Mouse (Mus musculus): ENCODE data around the gene Disc1. TPM values are rescaled to one million over a fixed set of nuclear protein-coding genes. Genes with fewer than 3 reads are reported as not detected.
A peak's percentile ranks its signal among the peaks of the same experiment; 100 is the strongest.

Disc1 gene
- polyA plus RNA-seq, 1 experiment from 2014 or later, result 1.6 TPM

- Histone ChIP-seq H3K4me3 (replicated peaks) (no peak overlapping the region), H3K4me1 (replicated peaks) (peaks cover 7% of the 10 kb centered on the region; the same call in 1 of the 2 replicates), H3K4me2 (replicated peaks) (no peak overlapping the region), H3K36me3 (no peaks in the 10 kb centered on the region), H3K27ac (peak overlapping the region; percentile 72), H3K27me3 (replicated peaks) (no peaks in the 10 kb centered on the region), H3K9ac (no peak overlapping the region), H3K9me3 (no peaks in the 10 kb centered on the region)
- WGBS, result 61% methylated on average over 5 of the region's 5 CpGs
- peak; percentile 67 for ATAC-seq
Observed at GRCm38 (mm10) chr8:125271357-125271756, 217.4 kb downstream of the Disc1 start.

- WGBS, result 53% methylated on average over 13 of the region's 13 CpGs
- Histone ChIP-seq H3K27me3 (replicated peaks) (no peaks in the 10 kb centered on the region), H3K27ac (peak overlapping the region; percentile 72), H3K4me2 (replicated peaks) (no peak overlapping the region; the same call in 1 of the 2 replicates), H3K9ac (no peak overlapping the region), H3K9me3 (no peaks in the 10 kb centered on the region), H3K36me3 (no peaks in the 10 kb centered on the region), H3K4me1 (replicated peaks) (peaks cover 7% of the 10 kb centered on the region; the same call in 1 of the 2 replicates), H3K4me3 (replicated peaks) (no peak overlapping the region)
- peak; percentile 82 for ATAC-seq
Observed at GRCm38 (mm10) chr8:125272089-125272866, 218.3 kb downstream of the Disc1 start.

- peaks cover 3% of the 10 kb centered on the region; the same call in 1 of the 2 replicates for H3K27me3 ChIP-seq (replicated peaks)
- no peaks in the 10 kb centered on the region for H3K36me3 ChIP-seq
- H3K4me1 ChIP-seq (replicated peaks), result no peaks in the 10 kb centered on the region
- no peak overlapping the region for H3K9ac ChIP-seq
- ATAC-seq, result no peak
- 33% methylated on average over 11 of the region's 11 CpGs for WGBS
- no peak overlapping the region for H3K4me2 ChIP-seq (replicated peaks)
- H3K9me3 ChIP-seq, result no peaks in the 10 kb centered on the region
- no peak overlapping the region for H3K4me3 ChIP-seq (replicated peaks)
- no peak overlapping the region for H3K27ac ChIP-seq
Observed at GRCm38 (mm10) chr8:125277071-125277682, 223.2 kb downstream of the Disc1 start.

DNA sequence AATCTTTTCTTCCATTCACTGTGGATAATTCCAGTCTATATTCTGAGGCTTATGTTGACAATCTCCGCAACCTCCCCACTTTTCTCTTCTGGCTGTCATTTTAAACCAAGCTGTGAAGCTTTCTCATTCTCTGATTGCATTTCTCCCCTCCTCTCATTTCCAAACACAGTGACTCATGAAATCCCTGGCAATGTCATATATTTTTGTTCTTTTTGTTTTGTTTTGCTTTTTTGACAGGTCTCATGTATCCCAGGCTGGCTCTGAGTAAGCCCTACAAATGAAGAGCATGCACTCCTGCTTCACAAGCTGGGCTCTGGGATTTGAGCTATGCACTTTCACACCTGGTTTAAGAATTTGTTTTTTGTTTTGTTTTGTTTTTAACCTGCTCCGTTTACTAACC lies 225.2 kb downstream of the Disc1 start:
- Histone ChIP-seq H3K4me2 (replicated peaks) (no peak overlapping the region), H3K4me1 (replicated peaks) (peaks cover 8% of the 10 kb centered on the region; the same call in 1 of the 2 replicates), H3K36me3 (no peaks in the 10 kb centered on the region), H3K27ac (no peak overlapping the region), H3K9ac (no peak overlapping the region), H3K9me3 (no peaks in the 10 kb centered on the region), H3K27me3 (replicated peaks) (peaks cover 3% of the 10 kb centered on the region; the same call in 1 of the 2 replicates), H3K4me3 (replicated peaks) (no peak overlapping the region)
- 91% methylated on average over 2 of the region's 2 CpGs for WGBS
- no peak for ATAC-seq

GRCm38 (mm10) chr8:125279892-125280291 lies 225.9 kb downstream of the Disc1 start:
- H3K4me1 ChIP-seq (replicated peaks), result peaks cover 8% of the 10 kb centered on the region; the same call in 1 of the 2 replicates
- no peak overlapping the region for H3K4me2 ChIP-seq (replicated peaks)
- H3K36me3 ChIP-seq, result no peaks in the 10 kb centered on the region
- H3K27me3 ChIP-seq (replicated peaks), result peaks cover 3% of the 10 kb centered on the region; the same call in 1 of the 2 replicates
- H3K9me3 ChIP-seq, result no peaks in the 10 kb centered on the region
- 88% methylated on average over 4 of the region's 4 CpGs for WGBS
- H3K27ac ChIP-seq, result no peak overlapping the region
- no peak for ATAC-seq
- no peak overlapping the region for H3K4me3 ChIP-seq (replicated peaks)
- no peak overlapping the region for H3K9ac ChIP-seq

- Histone ChIP-seq H3K27me3 (replicated peaks) (peaks cover 3% of the 10 kb centered on the region; the same call in 1 of the 2 replicates), H3K4me2 (replicated peaks) (no peak overlapping the region), H3K36me3 (no peaks in the 10 kb centered on the region), H3K27ac (no peak overlapping the region), H3K9me3 (no peaks in the 10 kb centered on the region), H3K4me1 (replicated peaks) (peaks cover 16% of the 10 kb centered on the region; the same call in 1 of the 2 replicates), H3K9ac (no peak overlapping the region), H3K4me3 (replicated peaks) (no peak overlapping the region)
- 32% methylated on average over 7 of the region's 7 CpGs for WGBS
- ATAC-seq, result no peak
Observed at GRCm38 (mm10) chr8:125282531-125282930, 228.5 kb downstream of the Disc1 start.

DNA sequence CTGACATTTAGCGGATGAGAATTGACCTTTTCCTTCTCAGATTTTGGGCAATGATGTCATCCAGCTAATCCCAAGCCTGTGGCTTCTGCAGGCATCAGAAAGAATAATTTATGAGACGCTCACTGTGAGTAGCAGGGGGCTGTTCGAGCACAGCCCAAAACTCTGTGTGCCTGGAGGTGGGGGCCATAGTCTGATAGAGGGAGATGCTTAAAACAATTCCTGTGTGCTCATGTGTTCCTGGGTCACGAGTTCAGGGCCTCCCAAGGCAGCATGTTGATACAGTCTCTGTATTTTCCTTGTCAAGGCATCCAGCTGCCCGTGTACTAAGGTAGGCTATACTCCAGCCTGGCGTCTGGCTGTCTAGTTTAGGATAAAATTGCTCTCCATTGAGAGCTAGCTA lies 229.5 kb downstream of the Disc1 start:
- no peak for ATAC-seq
- Histone ChIP-seq H3K27ac (no peak overlapping the region), H3K4me1 (replicated peaks) (peaks cover 22% of the 10 kb centered on the region), H3K4me3 (replicated peaks) (no peak overlapping the region), H3K27me3 (replicated peaks) (peaks cover 2% of the 10 kb centered on the region; the same call in 1 of the 2 replicates), H3K9ac (no peak overlapping the region), H3K4me2 (replicated peaks) (no peak overlapping the region), H3K36me3 (no peaks in the 10 kb centered on the region), H3K9me3 (no peaks in the 10 kb centered on the region)
- WGBS, result 68% methylated on average over 6 of the region's 6 CpGs

DNA sequence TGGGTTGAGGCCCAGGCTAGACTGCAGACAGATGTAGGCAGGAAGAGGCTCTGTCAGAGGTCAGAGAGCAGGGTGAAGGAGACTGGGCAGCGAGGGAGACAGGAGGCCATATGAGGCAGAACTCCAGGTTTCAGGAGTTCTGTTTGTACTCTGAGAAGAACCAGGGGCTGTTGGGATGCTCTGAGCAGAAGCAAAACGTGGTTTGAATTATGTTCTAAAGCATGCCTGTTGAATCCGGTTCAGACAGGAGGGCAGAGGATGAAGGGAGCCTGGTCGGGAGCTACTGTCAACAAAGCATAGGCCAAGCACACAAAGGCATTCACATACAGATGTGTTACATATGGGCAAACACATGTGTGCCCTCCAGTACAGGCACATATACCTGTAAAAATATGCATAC lies 230.9 kb downstream of the Disc1 start:
- ATAC-seq, result no peak
- 44% methylated on average over 4 of the region's 4 CpGs for WGBS

DNA sequence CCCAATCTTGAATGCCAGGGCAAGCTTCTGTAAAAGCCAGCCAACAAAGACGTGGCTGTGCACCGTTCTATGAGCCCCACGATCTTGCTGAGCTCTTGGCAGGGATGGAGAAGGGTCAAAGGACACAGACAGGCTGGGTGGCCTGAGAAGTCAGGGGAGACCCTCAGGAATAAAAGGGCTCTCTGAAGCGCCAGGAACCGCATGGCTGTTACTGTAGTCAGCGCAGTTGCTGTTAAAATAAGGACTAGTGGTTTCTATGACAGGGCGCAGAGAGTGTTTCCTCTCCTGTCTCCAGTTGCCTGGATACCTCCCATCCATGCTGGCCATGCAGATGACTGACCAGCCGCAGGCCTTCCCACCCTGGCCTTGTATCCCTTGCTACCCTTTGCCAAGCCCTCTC lies 231.4 kb downstream of the Disc1 start:
- Histone ChIP-seq H3K4me2 (replicated peaks) (no peak overlapping the region), H3K9me3 (no peaks in the 10 kb centered on the region), H3K36me3 (no peaks in the 10 kb centered on the region), H3K9ac (no peak overlapping the region), H3K27ac (no peak overlapping the region), H3K4me3 (replicated peaks) (no peak overlapping the region), H3K4me1 (replicated peaks) (peaks cover 24% of the 10 kb centered on the region), H3K27me3 (replicated peaks) (no peaks in the 10 kb centered on the region)
- 76% methylated on average over 8 of the region's 8 CpGs for WGBS
- ATAC-seq, result no peak

More for the DNA sequence above, 230.9 kb downstream of the Disc1 start:
- Histone ChIP-seq H3K9me3 (no peaks in the 10 kb centered on the region), H3K4me2 (replicated peaks) (no peak overlapping the region), H3K27me3 (replicated peaks) (no peaks in the 10 kb centered on the region), H3K4me3 (replicated peaks) (no peak overlapping the region), H3K36me3 (no peaks in the 10 kb centered on the region), H3K4me1 (replicated peaks) (peaks cover 24% of the 10 kb centered on the region), H3K27ac (no peak overlapping the region), H3K9ac (no peak overlapping the region)

DNA sequence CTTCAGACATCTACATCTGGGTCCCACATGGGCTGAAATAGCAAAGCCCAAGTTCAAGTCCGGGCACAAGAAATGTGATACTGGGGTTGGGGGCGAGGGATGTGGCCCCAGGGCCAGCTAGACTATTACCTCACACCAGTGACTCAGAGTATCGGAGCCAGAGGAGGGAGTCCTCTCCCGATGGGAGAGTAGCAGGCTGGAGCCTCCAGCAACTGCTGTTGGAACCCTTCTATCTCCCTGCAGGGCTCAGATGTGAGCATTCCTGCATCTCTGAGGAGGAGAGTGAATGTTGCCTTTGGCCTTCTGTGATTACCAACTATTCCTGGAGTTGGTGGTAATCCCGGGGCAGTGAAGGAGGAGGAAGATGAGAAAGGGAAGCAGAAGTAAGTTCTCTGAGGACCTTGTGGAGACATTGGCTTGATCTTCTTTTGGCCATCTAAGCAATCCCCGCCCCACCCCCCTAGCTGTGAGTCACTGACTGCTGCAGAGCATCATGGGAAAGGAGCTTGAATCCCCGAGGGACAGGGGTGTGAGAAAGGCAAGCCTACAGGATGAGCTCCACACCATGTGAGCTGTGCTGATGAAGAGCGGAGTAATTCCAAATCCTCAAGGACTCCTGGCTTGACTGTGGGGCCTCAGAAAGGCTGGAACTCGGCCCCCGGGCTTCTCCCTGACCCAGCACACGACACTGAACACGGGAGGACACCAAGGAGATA lies 232.1 kb downstream of the Disc1 start:
- no peaks in the 10 kb centered on the region for H3K36me3 ChIP-seq
- WGBS, result 68% methylated on average over 12 of the region's 12 CpGs
- no peaks in the 10 kb centered on the region for H3K27me3 ChIP-seq (replicated peaks)
- ATAC-seq, result no peak
- H3K9ac ChIP-seq, result no peak overlapping the region
- peaks cover 28% of the 10 kb centered on the region for H3K4me1 ChIP-seq (replicated peaks)
- no peaks in the 10 kb centered on the region for H3K9me3 ChIP-seq
- H3K4me2 ChIP-seq (replicated peaks), result 0 out of 2 replicates have a peak overlapping the region, but pooled peaks have one; percentile 11
- no peak overlapping the region for H3K27ac ChIP-seq
- H3K4me3 ChIP-seq (replicated peaks), result no peak overlapping the region

DNA sequence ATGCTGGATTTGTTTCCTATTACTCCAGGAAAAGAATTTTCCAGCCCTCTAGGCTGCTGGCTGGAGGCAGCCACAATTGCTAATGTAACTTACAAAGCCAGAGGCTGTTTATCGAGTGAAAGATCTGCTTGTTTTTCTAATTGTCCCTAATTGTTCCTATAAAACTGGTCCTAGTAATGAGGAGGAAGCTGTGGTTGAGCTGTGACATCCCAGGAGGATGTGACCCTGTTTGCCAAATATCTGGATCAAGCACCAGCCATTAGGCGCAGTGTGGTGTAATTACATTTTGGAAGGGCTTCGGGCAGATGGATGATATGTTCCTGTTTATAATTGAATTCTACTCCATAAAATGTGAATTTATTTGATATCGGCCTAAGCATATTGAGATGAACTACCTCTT lies 233.3 kb downstream of the Disc1 start:
- no peak overlapping the region for H3K4me3 ChIP-seq (replicated peaks)
- WGBS, result 71% methylated on average over 4 of the region's 4 CpGs
- no peak overlapping the region for H3K4me2 ChIP-seq (replicated peaks)
- H3K9me3 ChIP-seq, result no peaks in the 10 kb centered on the region
- peaks cover 28% of the 10 kb centered on the region for H3K4me1 ChIP-seq (replicated peaks)
- H3K9ac ChIP-seq, result no peak overlapping the region
- ATAC-seq, result no peak
- no peaks in the 10 kb centered on the region for H3K27me3 ChIP-seq (replicated peaks)
- H3K36me3 ChIP-seq, result no peaks in the 10 kb centered on the region
- no peak overlapping the region for H3K27ac ChIP-seq

DNA sequence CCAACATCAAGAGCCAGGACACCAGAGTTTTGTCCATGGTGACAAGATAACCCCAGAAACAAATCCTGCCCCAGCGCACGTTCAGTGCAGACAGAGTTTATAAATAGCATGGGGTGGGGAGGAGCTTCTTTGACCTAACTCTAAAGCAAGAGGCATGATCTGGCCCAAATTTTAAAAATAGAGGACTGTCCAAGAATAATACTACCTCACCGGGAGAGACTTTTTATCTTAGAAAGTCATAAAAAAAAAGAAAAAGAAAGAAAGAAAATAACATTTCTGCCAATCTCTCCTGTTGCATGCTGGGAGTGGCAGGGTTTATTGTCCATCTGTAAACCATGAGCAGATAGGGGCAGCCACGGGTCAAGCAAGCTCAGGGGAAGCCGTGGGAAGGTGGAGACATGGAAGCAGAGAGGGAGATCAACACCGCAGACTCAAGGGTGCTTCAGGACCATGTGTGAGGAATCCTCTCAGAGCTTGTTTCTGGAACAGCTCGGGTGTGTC lies 233.9 kb downstream of the Disc1 start:
- WGBS, result 30% methylated on average over 7 of the region's 7 CpGs
- Histone ChIP-seq H3K4me2 (replicated peaks) (no peak overlapping the region), H3K4me3 (replicated peaks) (no peak overlapping the region), H3K27me3 (replicated peaks) (no peaks in the 10 kb centered on the region), H3K9ac (no peak overlapping the region), H3K36me3 (no peaks in the 10 kb centered on the region), H3K9me3 (no peaks in the 10 kb centered on the region), H3K27ac (no peak overlapping the region), H3K4me1 (replicated peaks) (peaks cover 26% of the 10 kb centered on the region)
- no peak for ATAC-seq

Data from intestine, embryonic 15.5 days (tissue).